Mouse (Mus musculus) thymus, adult 2 months (tissue): Measurements from ENCODE around the gene St6galnac5.

Experiments used
- CTCF ChIP-seq: fragments of 200-500 bp; IDR thresholded peaks from 2 replicates; pipeline ENCODE4 v1.5.1; 2012; ENCODE audit warnings: mild to moderate bottlenecking, control low read depth, low read length, moderate library complexity, borderline replicate concordance; ENCODE audit not compliant: control insufficient read depth, poor library complexity, insufficient read depth; ENCODE audit errors: extremely low read depth
- POLR2A ChIP-seq: fragments of 200-500 bp; IDR thresholded peaks from 2 replicates; pipeline ENCODE4 v1.6.1; 2012; ENCODE audit warnings: mild to moderate bottlenecking, low read length, control low read depth, moderate library complexity; ENCODE audit not compliant: control insufficient read depth, poor library complexity, insufficient read depth; ENCODE audit errors: extremely low read depth

- no peak for TF ChIP-seq CTCF
- TF ChIP-seq POLR2A, result no peak
Observed at GRCm38 (mm10) chr3:152776872-152777540, 205.0 kb downstream of the St6galnac5 start.
